Mouse (Mus musculus): ENCODE measurements around the gene Nol9. TPM values are rescaled to one million over a fixed set of nuclear protein-coding genes. Genes with fewer than 3 reads are reported as not detected.

The Nol9 gene
- total and polyA plus RNA-seq, 3 experiments, result 80.3 to 114 (median 80.9) TPM

DNA sequence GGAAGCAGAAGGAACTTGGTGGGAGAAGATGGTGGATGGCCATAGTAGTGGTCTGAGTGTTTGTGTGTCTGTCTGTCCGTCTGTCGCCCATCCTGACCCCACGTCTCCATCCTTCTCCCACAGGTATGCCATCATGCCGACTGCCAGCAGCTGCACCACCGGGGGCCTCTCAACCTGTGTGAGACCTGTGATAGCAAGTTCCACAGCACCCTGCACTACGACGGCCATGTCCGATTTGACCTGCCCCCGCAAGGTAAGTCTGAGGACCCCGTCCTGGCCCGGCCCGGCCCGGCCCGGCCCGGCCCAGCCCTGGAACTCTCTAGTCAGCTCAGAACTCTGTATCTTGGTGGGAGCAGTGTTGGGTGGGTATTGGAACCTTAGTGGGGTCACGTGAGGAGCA, 62.8 kb downstream of the Nol9 start:
- peaks cover 1 to 2% of the 10 kb centered on the region in 2 experiments; a peak in 2 of 4 replicates for H3K36me3 ChIP-seq (ENCODE audit: control insufficient read depth in 1 of 2, insufficient read depth in 2 of 2, low read length in 2 of 2)
- no peak overlapping the region for H3K4me3 ChIP-seq (ENCODE audit: control insufficient read depth in 1 of 2, insufficient read depth in 1 of 2, low read depth in 2 of 2, low read length in 2 of 2)
- H3K4me1 ChIP-seq (ENCODE audit: control insufficient read depth in 1 of 2, insufficient read depth in 2 of 2, low read length in 2 of 2), result peaks cover 3 to 8% of the 10 kb centered on the region in 2 experiments; a peak in 3 of 4 replicates
- no peaks in the 10 kb centered on the region for H3K79me2 ChIP-seq (ENCODE audit: control insufficient read depth, insufficient read depth, low read length, poor library complexity)
- TF ChIP-seq BHLHE40 (IDR thresholded peaks at IDR 0.05; ENCODE audit: borderline replicate concordance, low read depth, low read length) (no peak), RCOR1 (IDR thresholded peaks at IDR 0.05; ENCODE audit: low read depth, low read length) (no peak), EP300 (IDR thresholded peaks at IDR 0.05; ENCODE audit: low read depth in 1 of 2, low read length in 2 of 2) (no peak), ETS1 (IDR thresholded peaks at IDR 0.05; ENCODE audit: low read depth, low read length) (no peak), TAL1 (IDR thresholded peaks at IDR 0.05; ENCODE audit: low read length) (no peak), POLR2A (IDR thresholded peaks at IDR 0.05; ENCODE audit: control insufficient read depth in 1 of 2, insufficient read depth in 1 of 2, low read depth in 1 of 2, low read length in 2 of 2, poor library complexity in 1 of 2) (no peak), CHD2 (IDR thresholded peaks at IDR 0.05; ENCODE audit: low read length) (no peak), MYB (IDR thresholded peaks at IDR 0.05; ENCODE audit: low read depth, low read length) (no peak), TBP (IDR thresholded peaks at IDR 0.05; ENCODE audit: low read depth, low read length) (no peak), POLR2AphosphoS2 (IDR thresholded peaks at IDR 0.05; ENCODE audit: low read length) (no peak)
- no peaks in the 10 kb centered on the region for H3K27me3 ChIP-seq (ENCODE audit: control insufficient read depth in 1 of 2, insufficient read depth in 2 of 2, low read length in 2 of 2)
- no peak for DNase-seq (ENCODE audit: low read depth, low spot score)
- H3K9ac ChIP-seq (ENCODE audit: control insufficient read depth, low read depth, low read length, poor library complexity, severe bottlenecking), result no peak overlapping the region
- no peaks in the 10 kb centered on the region for H3K9me3 ChIP-seq (replicated peaks; ENCODE audit: insufficient read depth, low read length)
- H3K27ac ChIP-seq (ENCODE audit: control insufficient read depth, low read depth, low read length), result no peak overlapping the region

DNA sequence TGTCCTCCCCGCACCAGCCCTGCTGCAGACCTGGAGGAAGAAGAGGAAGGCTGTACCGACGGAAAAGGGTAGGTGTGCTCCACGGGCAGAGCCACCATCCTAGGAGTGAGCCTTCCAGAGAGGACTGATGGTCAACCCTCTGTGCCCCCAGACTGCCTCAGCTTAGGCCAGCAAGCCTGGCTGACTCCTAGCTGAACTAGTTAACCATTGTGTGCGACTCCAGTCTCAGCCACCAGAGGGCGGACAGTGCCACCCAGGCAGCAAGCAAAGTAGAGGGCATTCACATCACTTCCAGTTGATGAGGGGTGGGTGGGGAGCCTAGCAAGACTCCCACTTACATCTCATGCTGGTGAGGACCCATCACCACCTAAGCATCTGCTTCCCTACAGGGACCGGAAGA, 63.9 kb downstream of the Nol9 start:
- Histone ChIP-seq H3K4me3 (ENCODE audit: control insufficient read depth in 1 of 2, insufficient read depth in 1 of 2, low read depth in 2 of 2, low read length in 2 of 2) (no peak overlapping the region), H3K27me3 (ENCODE audit: control insufficient read depth in 1 of 2, insufficient read depth in 2 of 2, low read length in 2 of 2) (no peaks in the 10 kb centered on the region), H3K27ac (ENCODE audit: control insufficient read depth, low read depth, low read length) (no peak overlapping the region), H3K9me3 (replicated peaks; ENCODE audit: insufficient read depth, low read length) (no peaks in the 10 kb centered on the region), H3K36me3 (ENCODE audit: control insufficient read depth in 1 of 2, insufficient read depth in 2 of 2, low read length in 2 of 2) (peaks cover 1 to 2% of the 10 kb centered on the region in 2 experiments; a peak in 2 of 4 replicates), H3K9ac (ENCODE audit: control insufficient read depth, low read depth, low read length, poor library complexity, severe bottlenecking) (no peak overlapping the region), H3K4me1 (ENCODE audit: control insufficient read depth in 1 of 2, insufficient read depth in 2 of 2, low read length in 2 of 2) (peaks cover 3 to 8% of the 10 kb centered on the region in 2 experiments; a peak in 3 of 4 replicates), H3K79me2 (ENCODE audit: control insufficient read depth, insufficient read depth, low read length, poor library complexity) (no peaks in the 10 kb centered on the region)
- TF ChIP-seq CTCF (IDR thresholded peaks at IDR 0.05 in 2 of 3, conservative IDR thresholded peaks at IDR 0.05 in 1 of 3; ENCODE audit: control insufficient read depth in 1 of 3, insufficient read depth in 1 of 3, low read depth in 2 of 3, low read length in 3 of 3, poor library complexity in 1 of 3, severe bottlenecking in 1 of 3), result peak; percentile 77 to 91 (median 89)
- TF ChIP-seq SMC3 (IDR thresholded peaks at IDR 0.05; ENCODE audit: low read depth, low read length), result peak; percentile 53
- peak; percentile 7 for TF ChIP-seq RAD21 (IDR thresholded peaks at IDR 0.05; ENCODE audit: low read depth, low read length)
- no peak for TF ChIP-seq ETS1 (IDR thresholded peaks at IDR 0.05; ENCODE audit: low read depth, low read length)
- no peak for TF ChIP-seq GATA1 (IDR thresholded peaks at IDR 0.05; ENCODE audit: low read depth, low read length)
- peak; percentile 75 for DNase-seq (ENCODE audit: low read depth, low spot score)

DNA sequence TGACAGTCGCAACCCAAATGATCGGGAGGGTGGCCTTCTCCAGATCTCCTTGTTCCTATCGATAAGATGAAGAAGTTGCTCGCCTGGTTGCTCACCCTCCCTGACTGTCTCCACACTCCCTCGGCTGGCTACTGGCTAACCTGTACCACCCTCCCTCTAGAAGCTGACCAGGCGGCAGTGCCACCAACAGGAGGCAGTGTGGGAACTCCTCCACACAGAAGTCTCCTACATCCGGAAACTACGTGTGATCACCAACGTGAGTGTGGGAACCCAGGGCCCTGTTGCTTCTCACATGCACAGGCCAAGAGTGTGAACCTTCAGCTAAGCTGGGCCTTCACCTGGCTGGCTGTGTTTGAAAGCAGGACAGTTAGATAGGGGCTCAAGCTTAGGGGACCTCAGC, 67.6 kb downstream of the Nol9 start:
- Histone ChIP-seq H3K27ac (ENCODE audit: control insufficient read depth, low read depth, low read length) (no peak overlapping the region), H3K36me3 (ENCODE audit: control insufficient read depth in 1 of 2, insufficient read depth in 2 of 2, low read length in 2 of 2) (peaks cover 1 to 10% of the 10 kb centered on the region in 2 experiments), H3K79me2 (ENCODE audit: control insufficient read depth, insufficient read depth, low read length, poor library complexity) (no peaks in the 10 kb centered on the region), H3K9ac (ENCODE audit: control insufficient read depth, low read depth, low read length, poor library complexity, severe bottlenecking) (no peak overlapping the region), H3K9me3 (replicated peaks; ENCODE audit: insufficient read depth, low read length) (no peaks in the 10 kb centered on the region), H3K4me1 (ENCODE audit: control insufficient read depth in 1 of 2, insufficient read depth in 2 of 2, low read length in 2 of 2) (peaks cover 7 to 9% of the 10 kb centered on the region in 2 experiments), H3K27me3 (ENCODE audit: control insufficient read depth in 1 of 2, insufficient read depth in 2 of 2, low read length in 2 of 2) (no peaks in the 10 kb centered on the region), H3K4me3 (ENCODE audit: control insufficient read depth in 1 of 2, insufficient read depth in 1 of 2, low read depth in 2 of 2, low read length in 2 of 2) (no peak overlapping the region)
- TF ChIP-seq CTCF (IDR thresholded peaks at IDR 0.05 in 2 of 3, conservative IDR thresholded peaks at IDR 0.05 in 1 of 3; ENCODE audit: control insufficient read depth in 1 of 3, insufficient read depth in 1 of 3, low read depth in 2 of 3, low read length in 3 of 3, poor library complexity in 1 of 3, severe bottlenecking in 1 of 3) (peak in 2 of 3 experiments; percentile 9 to 26; a peak in 2 of 6 replicates), SIN3A (IDR thresholded peaks at IDR 0.05; ENCODE audit: low read length) (no peak), POLR2A (IDR thresholded peaks at IDR 0.05; ENCODE audit: control insufficient read depth in 1 of 2, insufficient read depth in 1 of 2, low read depth in 1 of 2, low read length in 2 of 2, poor library complexity in 1 of 2) (no peak), ZNF384 (IDR thresholded peaks at IDR 0.05; ENCODE audit: low read depth, low read length) (no peak), USF2 (IDR thresholded peaks at IDR 0.05; ENCODE audit: borderline replicate concordance in 1 of 2, insufficient read depth in 1 of 2, low read depth in 1 of 2, low read length in 2 of 2) (no peak), ETS1 (IDR thresholded peaks at IDR 0.05; ENCODE audit: low read depth, low read length) (no peak), GABPA (IDR thresholded peaks at IDR 0.05; ENCODE audit: low read depth, low read length) (no peak)
- DNase-seq (ENCODE audit: low read depth, low spot score), result no peak

All from MEL (cell line).